Mouse (Mus musculus): ENCODE data around the gene Plekhm2.

Gene Plekhm2

DNA sequence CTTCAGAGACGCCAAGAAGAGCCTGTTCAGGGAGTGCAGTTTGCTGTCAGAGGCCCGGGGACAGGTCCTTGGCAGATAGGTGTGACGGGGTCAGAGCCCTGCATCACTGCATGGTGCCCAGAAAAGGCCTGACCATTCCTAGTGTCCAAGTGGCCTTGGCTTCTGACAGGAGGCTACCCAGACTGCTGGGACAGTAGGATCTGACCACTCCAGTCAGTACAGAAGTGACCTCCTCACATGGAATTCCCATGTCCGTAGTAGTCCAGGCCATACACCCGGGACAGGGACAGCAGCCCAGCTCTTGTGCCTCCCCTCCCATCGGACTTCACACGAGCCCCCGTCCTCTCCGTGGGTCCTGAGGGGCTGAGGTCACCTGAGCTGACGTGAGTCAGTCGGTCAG, 34.7 kb downstream of the Plekhm2 start:
- DNase-seq, result no peak

DNA sequence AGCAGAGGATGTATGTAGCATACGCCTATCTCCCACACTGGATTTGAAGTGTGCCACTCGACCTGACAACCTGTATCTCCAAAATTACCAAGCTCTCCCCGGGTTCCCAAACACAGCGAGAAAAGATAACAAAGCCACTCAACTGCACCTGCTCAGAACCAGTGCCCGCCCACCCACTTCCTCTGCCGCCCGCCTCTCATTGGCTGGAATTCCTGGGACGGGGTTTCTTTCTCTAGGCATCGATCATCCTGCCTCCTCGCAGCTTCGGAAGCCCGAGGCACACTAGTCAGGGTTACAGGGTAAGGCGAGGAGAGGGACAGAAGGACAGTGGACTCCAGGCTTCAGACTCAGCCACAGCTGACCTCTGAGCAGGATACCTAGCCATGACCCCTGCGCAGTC, 36.0 kb downstream of the Plekhm2 start:
- no peak for DNase-seq

DNA sequence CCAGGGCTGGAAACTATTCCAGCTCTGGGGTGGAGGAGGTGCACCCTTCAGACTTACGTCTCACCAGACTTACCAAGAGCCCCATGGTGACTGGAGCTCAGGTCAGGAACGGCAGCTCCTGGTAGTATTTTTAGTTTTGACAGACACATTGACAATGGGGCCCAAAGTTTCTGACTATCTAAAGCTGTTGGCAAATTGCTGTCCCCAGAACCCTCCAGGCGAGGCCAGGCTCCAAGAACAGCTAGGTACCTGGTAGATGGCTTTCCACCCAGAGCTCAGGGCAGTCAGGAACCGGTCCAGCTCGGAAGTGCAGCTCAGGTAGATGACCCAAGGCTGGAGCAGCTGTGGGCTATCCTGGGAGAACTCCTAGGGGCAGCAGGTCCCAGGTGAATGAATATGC, 37.2 kb downstream of the Plekhm2 start:
- DNase-seq, result no peak

DNA sequence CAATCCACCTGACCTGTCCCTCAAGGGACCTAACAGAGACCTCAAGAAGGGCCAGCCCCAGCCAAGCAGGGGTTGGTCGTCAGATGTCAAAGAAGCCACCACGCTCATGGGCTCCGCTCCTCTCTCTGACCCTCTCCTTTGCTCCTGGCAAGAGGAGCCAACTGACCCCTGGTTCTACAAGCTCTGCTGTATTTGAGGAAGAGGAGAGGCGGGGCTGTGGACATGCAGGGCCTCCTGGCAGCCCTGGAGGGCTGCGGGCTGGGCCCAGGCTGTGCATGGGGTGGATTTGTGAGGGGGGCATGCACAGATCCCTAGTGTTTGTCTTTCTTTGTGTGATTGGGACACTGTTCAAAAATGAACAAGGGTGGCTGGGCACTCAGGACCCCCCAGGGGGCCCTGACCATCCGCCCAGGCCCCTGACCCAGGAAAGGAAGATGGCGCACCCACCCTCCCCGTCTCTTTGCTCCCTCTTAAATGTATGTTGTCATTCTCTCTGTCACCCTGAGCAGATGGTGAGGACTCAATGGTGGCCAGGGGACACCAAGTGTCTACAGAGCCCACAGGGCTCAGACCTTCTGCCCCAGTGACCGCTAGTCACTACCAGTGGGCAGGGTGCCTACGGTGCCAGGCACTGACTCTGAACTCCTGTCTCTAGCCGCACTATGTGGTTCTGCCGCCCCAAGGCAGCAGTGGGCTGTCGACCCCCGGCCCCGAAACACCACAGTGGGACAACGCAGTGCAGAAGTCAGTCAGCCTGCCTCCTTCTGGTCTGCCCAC, 38.7 kb downstream of the Plekhm2 start:
- no peak for DNase-seq

DNA sequence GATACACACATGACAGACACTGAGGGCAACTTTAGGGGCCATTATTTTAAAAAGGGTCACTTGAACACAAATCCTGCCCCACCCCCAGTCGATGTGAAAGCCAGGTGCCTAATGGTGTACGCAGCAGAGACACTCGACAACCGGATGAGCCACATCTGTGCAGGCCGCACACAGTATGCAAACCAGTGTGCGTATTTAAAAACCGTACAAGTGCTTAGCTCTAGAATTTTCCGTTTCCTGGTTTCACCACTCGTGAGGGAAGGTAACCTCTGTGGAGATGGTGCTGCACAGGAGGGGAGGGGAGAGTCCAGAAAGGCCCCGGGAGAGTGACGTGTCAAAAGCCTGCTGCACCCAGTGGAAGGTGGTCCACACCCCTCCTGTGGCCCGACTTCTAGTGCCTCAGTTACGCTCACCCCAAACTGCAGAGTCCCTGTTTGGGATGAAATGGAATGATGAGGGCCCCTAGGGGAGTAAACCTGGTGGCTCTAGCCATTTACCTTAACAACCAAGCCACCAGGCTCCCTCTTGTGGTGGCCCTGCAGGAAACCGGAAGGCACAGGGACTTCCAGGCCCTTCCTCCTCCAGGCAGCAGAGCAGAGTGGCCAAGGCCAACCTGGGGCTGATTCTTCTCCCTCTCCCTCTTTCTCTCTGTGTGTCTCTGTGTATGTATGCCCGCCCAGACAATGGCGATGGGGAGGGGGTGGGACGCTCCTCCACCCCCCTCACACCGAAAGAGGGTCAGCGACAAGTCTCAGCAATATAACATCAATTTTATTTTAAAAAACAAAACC, 39.5 kb downstream of the Plekhm2 start:
- peak; percentile 63 to 73 for DNase-seq

DNA sequence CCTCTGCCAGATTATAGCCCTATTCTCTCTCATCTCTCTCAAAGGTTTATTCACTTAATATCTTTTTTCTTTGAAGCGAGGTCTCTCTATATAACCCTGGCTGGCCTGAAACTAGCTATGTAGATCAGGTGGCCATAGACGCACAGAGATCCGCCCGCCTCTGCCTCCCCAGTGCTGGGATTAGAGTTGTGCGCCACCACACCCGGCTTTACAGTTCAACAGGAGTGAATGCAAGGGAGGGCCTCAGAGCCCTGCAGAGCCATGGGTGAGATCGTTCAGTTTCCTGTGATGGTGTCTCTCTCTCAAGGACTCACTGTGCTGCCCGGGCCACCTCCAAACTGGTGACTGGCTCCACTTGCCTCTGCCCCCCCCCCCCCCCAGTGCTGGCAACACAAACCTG, 40.6 kb downstream of the Plekhm2 start:
- no peak for DNase-seq

DNA sequence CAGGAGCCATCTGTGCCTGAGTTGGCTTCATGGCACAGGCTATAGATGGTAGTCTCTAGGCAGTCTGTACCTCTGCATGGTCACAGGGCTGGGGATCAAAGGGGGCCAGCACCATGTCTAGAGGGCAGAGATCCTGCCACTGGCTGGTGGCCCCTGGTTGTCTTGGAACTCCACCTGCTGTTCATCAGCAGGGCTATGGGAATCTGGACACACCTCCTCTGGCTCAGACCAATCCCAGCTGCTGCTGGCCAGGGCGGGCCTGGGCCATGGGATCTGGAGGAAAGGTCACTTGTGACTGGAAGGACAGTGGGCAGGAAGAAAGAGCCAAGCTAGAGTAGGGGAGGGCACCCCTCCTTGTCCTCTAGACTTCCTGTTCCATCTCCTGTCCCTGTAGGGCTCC, 41.0 kb downstream of the Plekhm2 start, which contains the start of gene Slc25a34:
Gene Slc25a34, minus strand, starts transcription at position 156 of the 400 bp plus-strand sequence.
- DNase-seq, result peak; percentile 66 to 81

DNA sequence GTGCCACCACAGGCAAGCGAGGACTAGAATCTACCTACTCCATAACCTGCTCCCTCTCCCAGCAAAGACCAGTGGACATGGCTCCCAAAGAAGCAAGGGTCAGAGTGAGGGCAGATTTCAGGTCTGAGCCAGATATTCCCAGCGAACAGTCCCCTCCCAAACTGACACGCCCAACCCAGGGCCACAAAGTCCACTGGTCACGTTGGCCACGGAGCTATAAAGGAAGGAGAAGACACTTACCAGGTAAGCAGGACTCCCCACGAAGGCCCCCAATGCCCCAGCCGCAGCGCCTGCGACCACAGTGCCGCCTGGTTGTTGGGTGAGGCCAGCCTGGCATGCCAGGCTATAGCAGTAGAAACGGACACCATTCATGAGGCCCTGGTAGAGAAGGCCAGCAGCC, 41.7 kb downstream of the Plekhm2 start:
- DNase-seq, result peak in 1 of 2 experiments; percentile 57

DNA sequence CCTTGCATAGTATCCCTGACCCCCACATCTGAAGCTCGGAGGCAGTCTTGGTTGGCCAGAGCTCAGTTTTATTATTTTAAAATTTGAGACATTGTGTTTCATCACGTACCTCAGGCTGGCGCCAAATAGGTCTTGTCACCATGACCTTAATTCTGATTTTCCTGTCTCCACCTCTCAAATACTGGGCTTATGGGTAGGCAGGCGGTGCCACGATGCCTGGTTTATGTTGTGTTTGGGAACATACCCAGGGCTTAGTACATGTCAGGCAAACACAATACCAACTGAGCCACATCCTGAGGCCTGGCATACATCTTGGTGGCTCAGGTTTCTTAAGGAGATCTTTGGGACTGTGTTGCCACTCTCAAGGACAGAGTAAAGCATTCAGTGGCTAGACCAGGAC, 42.1 kb downstream of the Plekhm2 start:
- no peak for DNase-seq

DNA sequence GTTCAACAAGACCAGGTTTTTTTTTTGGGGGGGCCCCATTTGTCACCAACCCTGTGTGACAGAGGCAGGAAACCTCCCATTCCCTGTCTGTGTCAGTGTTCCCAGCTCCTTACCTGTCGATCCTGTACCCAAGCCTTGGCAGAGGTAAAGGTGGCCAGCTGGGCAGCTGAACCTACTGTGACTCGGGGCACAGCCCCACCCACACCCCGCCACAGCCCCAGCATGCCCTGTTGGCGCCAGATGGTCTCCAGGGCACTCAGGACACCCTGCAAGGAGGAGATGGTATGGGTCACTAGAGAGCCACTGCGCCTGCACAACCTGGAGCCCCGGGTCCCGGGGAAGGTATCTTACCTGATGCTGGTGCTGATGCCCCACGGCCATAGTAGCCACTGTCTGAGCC, 42.6 kb downstream of the Plekhm2 start:
- no peak for DNase-seq

DNA sequence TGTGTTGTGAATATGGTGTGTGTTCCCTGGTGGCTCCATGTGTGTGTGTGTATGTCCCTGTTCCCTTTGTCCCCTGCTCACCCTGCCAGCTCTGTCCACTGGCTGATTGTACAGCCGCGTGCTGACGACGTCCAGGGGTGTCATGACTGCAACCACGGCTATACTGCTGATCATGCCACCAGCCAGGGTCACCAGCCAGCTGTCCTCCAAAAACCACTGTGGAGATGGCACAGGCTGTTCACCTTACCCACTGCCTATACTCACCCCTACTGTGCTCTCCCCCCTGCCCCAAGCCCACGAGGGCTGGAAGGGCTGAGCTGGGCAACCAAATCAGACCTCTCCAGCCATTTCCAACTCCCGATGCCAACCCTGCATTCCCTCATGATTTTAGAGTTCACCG, 43.4 kb downstream of the Plekhm2 start:
- no peak for DNase-seq

DNA sequence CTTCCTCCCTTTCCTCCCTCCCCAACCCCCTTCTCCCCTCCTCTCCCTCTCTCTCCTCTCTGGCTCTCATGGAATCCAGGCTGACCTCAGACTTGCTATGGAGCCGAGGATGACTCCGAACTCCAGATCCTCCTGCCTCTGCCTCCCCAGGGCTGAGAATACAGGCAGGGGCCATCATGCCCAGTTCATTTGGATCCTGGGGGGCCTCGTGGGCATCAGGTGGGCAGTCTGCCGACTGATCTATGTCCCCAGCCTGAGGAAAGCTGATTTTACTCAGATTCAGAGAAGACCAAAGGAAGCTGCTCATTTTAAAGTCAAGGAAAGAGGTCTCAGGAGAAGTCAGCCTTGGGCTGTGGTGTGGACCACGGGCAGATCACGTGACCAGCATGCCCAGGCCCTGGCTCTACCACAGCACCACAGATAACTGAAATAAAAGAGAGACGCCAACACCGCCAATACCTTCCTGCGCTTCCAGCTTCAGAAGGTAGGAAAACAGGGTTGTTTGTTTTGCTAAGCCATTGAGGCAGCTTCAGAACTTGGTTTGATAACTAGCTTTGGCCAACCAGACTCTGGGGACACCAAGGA, 45.3 kb downstream of the Plekhm2 start:
- no peak for DNase-seq

DNA sequence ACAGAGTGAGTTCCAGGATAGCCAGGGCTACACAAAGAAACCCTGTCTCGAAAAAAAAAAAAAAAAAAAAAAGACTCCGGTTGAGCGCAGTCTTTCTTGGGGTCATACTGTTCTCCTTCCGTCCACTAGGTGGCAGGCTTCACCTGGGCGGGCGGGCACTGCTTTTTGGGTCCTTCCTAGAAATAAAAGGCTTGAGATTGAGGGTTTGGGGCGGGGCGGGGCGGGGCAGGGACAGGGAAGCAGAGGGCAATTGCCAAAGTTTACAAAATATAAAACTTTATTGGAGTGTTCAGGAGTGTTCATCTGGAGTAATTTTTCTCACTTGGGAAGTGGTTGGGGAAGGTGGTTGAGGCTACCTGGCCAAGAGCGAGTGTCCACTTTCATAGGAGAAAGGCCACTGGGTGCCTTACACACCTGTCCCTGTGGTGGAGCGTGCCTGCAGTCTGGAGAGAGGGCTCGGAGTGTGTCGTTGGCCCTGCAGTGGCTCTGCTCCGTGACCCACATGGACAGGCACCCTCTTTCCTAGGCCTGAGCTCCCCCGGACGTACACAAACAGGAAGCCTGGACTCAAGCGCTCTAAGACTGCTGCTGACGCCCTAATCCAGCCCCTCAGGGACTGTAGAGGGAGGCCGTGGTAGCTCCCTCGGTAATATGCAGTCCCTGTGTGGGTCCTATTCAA, 46.0 kb downstream of the Plekhm2 start, which contains the start of gene Tmem82:
Gene Tmem82, minus strand, starts transcription at position 69 of the 679 bp plus-strand sequence.
- peak; percentile 73 to 80 for DNase-seq

DNA sequence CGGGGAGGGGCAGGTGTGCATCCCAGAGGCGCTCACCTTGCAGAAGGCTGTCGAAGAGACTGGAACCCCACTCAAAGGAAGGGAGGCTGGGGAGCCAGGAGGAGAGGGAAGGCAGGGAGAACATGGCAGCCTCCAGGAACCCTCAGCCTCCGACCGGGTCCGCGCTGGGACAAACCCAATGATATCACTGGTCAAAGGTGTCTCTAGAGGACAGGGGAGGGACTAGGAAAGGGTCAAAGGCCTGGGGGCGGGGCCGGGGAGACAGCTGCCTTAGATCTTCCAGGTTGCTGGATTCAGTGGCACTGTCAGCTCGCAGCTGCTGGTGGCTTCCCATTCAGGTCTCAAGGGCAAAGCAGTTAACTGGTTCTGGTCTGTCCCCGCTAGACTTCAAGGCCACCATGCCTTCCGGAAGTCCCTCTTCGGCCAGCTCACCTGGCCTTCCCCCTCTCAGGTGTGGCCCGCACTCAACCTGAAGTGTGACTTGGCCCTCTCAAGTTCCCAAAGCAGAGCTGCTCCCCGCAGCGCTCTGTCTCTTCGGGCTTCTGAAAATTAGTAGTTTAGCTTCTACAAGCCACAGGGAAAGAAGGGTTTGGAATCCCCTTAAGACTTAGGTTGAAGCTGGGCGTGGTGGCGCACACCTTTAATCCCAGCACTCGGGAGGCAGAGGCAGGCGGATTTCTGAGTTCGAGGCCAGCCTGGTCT, 46.7 kb downstream of the Plekhm2 start:
- DNase-seq, result peak; percentile 69 to 81

DNA sequence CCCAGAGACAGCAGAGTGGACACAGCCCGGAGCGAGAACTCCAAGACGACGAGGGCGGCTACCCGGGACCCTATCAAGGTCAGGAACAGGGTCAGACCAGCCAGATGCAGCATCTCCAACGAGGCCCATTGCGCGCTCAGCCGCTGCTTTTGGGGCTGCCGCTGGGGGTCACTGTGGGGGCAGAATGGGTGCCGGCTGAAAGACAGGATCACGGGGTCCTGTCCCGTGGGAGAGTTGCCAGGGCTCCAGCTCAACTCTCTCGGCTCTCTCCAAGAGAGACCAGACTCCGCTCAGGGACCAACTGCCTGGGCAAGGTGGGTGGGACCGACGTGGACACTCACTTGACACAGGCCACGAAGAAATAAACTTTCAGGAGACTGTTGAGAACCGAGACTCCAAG, 47.4 kb downstream of the Plekhm2 start:
- DNase-seq, result peak; percentile 85 to 89

DNA sequence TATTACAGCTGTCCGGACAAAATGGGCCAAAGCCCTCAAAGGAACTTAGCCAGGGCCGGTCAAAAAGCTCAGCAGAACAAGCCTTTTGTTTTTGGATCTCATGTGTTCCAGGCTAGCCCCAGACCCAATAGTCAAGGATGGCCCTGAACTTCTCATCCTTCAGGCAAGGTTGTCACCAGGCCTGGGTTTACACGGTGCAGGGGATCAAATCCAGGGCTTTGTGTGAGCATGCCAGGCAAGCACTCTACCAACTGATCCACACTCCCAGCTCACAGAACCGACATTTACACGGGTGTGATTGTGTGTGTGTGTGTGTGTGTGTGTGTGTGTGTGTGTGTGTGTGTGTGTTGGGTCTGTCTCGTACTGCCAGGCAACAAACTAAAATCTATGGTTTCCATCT, 47.9 kb downstream of the Plekhm2 start:
- no peak for DNase-seq

DNA sequence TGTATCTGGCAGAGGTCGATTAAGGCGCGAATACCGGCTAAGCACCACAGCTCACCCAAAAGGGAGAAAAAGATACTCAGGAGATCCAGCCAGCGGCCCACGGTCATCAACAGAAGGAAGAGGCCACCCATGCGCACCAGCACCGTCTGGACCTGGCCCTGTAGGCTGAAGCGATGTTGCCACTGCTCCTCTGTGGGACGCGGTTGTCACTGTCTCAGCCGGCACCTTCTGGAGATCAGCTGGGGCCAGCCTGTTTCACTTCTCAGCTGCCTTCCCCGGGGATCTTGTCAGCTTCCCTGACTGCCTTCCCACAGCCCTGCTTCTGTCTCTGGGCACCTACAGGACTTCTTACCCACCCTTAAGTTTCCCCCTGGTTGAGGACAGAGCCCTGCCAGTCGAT, 49.8 kb downstream of the Plekhm2 start:
- DNase-seq, result no peak

DNA sequence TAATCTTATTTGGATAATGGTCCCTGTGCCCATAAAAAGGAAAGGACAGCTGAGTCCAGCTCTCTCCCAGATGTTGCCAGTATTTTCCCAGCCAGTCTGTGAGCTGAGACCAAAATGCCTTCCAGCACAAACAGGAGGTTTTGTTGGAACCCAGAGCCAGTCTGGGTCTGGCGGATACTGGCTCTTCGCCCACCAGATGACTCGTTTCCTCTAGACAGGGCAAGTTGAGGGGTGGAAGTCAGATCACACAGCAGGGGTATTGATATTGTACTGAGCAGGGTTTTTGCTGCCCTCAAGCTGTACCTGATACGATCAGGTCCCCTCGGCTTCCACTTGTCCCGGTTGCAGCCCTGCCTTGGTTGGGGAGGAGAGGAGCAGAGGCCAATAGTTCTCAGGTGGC, 55.2 kb downstream of the Plekhm2 start:
- peak; percentile 49 to 56 for DNase-seq

DNA sequence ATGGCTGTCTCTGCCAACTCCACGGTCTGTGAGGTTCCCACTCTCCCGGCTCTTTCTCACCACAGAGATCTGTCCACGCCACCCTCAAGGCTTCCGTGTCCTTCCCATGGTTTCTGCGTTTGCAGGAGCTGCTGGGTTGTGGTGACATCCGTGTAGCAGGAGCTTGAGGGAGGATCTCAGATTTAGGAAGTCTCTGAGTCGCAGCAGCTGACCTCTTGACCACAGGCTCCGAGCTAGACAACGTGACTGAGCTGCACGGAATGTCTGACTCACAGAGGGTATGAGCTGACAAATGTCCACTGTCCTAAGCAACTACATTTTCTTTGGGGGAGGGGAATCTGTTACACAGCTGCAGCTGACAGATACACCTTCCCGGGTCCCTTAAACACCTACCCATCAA, 58.8 kb downstream of the Plekhm2 start, which contains the start of gene Fblim1:
Gene Fblim1, minus strand, starts transcription at position 236 of the 400 bp plus-strand sequence.
- peak; percentile 27 to 48 for DNase-seq

DNA sequence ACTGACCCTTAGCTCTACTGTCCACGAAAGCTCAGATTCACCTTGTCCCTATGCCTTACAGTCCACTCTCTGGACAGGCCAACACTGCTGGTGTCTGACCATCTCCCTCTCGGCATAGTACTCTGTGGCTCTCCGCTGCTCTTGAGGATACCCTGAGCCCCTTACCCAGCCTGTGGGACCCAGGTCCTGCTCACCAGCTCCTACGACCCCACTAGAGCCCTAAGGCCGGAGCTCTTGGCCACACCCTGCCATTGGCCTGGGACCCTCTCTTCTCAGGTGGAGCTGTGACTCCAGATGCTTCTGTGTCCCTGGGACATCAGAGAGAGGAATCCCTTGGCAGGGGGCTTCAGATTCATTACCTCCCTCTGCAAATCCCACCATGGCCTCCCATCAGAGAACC, 59.3 kb downstream of the Plekhm2 start:
- DNase-seq, result no peak

DNA sequence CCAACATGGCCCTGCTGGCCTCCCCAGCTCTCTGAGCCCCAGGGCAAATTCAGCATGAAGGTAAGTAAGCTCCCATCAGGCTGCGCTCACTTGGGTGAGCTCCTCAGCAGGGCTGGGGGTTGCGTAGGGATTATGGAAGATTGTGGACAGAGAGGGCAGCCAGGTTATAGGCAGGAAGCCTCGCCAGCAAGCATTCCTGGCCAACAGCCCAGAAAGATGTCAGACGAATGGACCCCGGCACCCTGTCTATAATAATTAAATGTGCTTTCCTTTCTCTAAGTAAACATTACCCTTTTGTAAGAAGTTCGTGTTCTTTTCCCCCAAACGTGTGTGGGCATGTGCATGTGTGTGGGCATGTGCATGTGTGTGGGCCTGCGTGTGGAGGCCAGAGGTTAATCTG, 60.2 kb downstream of the Plekhm2 start:
- DNase-seq, result peak; percentile 76 to 83

DNA sequence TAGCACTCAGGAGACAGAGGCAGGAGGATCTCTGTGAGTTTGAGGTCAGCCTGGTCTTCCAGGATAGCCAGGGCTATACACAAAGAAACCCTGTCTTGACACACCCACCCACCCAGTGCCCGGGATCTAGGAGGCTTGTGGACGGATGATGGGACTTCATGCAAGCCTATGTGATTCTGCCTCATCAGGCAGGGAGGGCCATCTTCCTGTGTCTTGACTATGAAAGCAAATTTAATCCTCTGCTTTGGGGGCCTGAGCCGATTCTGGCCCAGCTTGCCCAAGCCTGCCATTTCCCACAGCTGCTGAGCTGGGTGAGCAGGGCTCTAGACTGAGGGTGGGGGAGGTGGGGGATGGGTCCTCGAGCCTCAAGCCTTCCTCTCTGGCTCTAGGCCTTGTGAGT, 60.8 kb downstream of the Plekhm2 start:
- DNase-seq, result no peak
